Mouse (Mus musculus): ENCODE results near the gene Zfx. TPM values are rescaled to one million over a fixed set of nuclear protein-coding genes. Genes with fewer than 3 reads are reported as not detected.
A peak's percentile ranks its signal among the peaks of the same experiment; 100 is the strongest.

Zfx gene
- polyA plus RNA-seq (2012; rRNA removed): 9.0 and 9.3 TPM in 2 replicates

DNA sequence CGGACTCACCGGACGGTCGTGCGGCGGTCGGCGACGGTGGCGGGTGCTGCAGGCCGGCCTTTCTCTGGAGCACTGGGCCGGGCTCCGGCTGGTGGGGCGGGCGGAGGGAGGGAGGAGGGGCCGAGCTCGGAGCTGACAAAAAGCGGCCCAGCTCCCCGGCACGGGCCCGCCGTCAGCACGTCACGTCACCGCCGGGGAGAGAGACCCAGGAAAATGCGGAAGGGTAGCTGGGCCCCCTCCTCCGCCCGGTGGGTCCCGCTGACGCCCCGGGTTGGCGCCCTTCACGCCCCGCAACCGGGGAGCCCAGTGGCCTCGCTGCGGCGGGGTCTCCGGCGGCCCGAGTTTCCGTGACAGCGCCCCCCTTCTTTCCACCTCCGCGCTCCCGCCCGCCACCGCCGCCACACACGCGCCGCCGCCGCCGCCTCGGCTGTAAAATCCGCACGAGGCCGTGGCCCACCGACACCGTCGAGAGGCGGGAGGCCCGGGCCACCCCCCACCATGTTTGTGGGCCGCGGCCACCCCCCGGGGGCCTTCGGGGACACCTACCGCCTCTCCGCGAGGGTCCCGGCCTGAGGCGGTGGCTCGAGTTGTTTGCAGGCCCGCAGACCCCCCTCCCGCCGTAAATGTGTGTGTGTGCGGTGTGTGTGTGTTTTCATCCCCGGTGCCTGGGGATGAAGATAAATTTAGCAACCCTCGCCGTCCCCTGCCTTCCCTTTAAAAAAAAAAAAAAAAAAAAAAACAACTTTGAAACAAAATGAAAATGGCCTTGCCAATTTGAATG is at the start of gene Zfx:
TSS of gene Zfx (minus strand) at position 644 of the 781 bp plus-strand sequence.
- H3K4me1 ChIP-seq (ENCODE audit: control insufficient read depth, insufficient read depth, low read length): no peaks in the 10 kb centered on the region
- H3K27ac ChIP-seq (ENCODE audit: insufficient read depth, low read length): peak within 1 kb of the TSS; percentile 99
- peak within 1 kb of the TSS; percentile 79 for H3K4me3 ChIP-seq (ENCODE audit: insufficient read depth, low read length)
- TF ChIP-seq CTCF (IDR thresholded peaks at IDR 0.05; ENCODE audit: extremely low read depth, insufficient read depth, low read length): no peak
- TF ChIP-seq POLR2A (IDR thresholded peaks at IDR 0.05; ENCODE audit: extremely low read depth, insufficient read depth, low read length): no peak

DNA sequence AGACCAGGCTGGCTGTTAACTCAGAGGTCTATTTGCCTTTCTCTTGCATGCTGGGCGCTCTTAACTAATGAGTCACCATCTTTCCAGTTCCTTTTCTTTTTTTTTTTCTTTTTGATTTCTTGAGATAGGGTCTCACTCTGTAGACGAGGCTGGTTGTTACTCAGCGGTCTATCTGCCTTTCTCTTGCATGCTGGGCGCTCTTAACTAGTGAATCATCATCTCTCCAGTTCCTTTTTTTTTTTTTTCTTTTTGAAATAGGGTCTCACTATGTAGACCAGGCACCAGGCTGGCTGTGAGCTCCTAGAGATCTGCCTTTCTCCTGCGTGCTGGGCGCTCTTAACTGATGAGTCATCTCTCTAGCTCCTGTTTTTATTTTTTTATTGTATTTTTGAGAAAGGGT is 45.8 kb upstream of the Zfx start:
- no peak overlapping the region for H3K4me3 ChIP-seq (ENCODE audit: insufficient read depth, low read length)
- H3K4me1 ChIP-seq (ENCODE audit: control insufficient read depth, insufficient read depth, low read length): no peaks in the 10 kb centered on the region
- H3K27ac ChIP-seq (ENCODE audit: insufficient read depth, low read length): no peak overlapping the region
- TF ChIP-seq POLR2A (IDR thresholded peaks at IDR 0.05; ENCODE audit: extremely low read depth, insufficient read depth, low read length) (no peak), CTCF (IDR thresholded peaks at IDR 0.05; ENCODE audit: extremely low read depth, insufficient read depth, low read length) (no peak)

DNA sequence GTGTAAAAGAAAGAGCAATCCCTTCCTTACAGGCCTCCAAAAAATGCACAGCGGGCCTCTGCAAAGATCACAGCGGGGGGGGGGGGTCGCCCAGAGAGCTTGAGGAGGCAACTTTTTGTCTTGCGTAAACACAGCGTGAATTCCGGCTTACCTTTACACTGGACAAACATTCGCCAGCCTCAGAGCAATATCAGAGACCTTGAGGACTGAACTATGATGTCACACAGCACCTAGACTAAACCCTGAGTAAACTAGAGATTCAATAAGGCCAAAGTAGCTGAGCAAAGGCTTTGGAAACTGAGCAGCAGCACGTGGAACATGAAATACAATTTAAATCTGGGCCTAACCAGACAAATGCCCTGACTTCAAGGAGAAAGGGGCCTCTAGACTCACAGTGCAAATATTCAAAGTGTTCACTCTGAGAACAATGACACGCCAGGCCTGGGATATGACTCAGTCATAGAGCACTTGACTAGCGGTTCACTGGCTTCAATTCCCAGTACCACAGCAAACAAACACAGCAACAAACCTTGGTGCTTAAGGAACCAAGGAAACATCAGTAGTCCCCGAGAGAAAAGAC is 28.8 kb upstream of the Zfx start:
- no peak overlapping the region for H3K4me3 ChIP-seq (ENCODE audit: insufficient read depth, low read length)
- TF ChIP-seq CTCF (IDR thresholded peaks at IDR 0.05; ENCODE audit: extremely low read depth, insufficient read depth, low read length) (no peak), POLR2A (IDR thresholded peaks at IDR 0.05; ENCODE audit: extremely low read depth, insufficient read depth, low read length) (no peak)

DNA sequence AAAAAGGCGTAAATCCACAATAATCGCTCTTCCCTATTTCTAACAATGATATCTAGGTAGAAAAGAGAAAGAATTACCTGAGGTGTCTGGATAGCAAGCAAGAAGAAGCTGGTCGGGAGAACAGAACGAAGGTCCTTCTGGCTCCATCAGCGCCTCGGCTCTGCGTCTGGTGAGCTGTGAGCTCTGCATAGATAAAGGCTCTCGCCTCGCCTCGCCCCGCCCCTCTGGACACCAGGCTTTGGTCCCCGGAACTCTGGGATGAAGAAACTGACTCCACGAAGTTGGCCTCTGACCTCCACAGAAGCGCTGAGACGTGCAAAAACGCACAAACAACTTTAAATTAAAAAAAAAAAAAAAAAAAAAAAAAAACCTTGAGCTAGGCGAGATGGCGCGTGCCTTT is 27.0 kb upstream of the Zfx start:
- Histone ChIP-seq H3K4me1 (ENCODE audit: control insufficient read depth, insufficient read depth, low read length) (no peaks in the 10 kb centered on the region), H3K27ac (ENCODE audit: insufficient read depth, low read length) (no peak overlapping the region), H3K4me3 (ENCODE audit: insufficient read depth, low read length) (no peak overlapping the region)
- TF ChIP-seq CTCF (IDR thresholded peaks at IDR 0.05; ENCODE audit: extremely low read depth, insufficient read depth, low read length) (no peak), POLR2A (IDR thresholded peaks at IDR 0.05; ENCODE audit: extremely low read depth, insufficient read depth, low read length) (no peak)

More for the DNA sequence above, 28.8 kb upstream of the Zfx start:
- no peak overlapping the region for H3K27ac ChIP-seq (ENCODE audit: insufficient read depth, low read length)
- no peaks in the 10 kb centered on the region for H3K4me1 ChIP-seq (ENCODE audit: control insufficient read depth, insufficient read depth, low read length)

DNA sequence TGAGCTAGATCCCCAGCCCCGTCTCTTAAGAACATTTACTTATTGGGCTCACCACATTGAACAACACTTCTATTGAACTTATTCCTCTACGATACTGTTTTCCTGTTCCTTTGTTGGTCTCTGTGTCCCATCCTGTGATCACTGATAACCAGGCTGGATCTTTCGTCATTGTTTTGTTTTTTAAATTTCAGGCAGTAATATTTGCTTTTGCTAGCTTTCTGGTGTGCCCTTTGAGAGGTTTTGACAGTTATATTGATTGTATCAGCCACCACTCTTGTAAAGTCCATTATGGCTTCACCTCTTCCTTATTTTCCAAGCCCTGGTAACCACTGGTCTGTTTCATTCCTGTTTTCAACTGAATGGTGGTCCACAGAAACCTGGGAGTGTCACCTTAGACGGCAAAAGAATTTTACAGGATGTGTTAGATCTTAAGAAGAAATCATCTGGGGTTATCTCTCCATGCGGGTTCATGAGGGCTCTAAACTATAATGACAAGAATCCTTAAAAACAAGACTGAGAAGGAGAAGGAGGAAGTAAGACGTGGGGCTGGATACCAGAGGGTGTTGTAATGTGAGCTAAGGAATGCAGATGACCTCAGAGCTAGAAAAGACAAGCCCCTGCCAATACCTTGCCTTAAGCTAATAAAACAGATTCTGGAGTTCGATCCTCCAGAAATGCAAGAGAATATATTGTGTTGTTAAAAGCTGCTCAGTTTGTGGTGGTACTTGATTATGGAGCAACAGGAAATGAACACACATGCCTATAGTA is 18.7 kb upstream of the Zfx start:
- no peak for TF ChIP-seq POLR2A (IDR thresholded peaks at IDR 0.05; ENCODE audit: extremely low read depth, insufficient read depth, low read length)
- no peak for TF ChIP-seq CTCF (IDR thresholded peaks at IDR 0.05; ENCODE audit: extremely low read depth, insufficient read depth, low read length)
- no peak overlapping the region for H3K4me3 ChIP-seq (ENCODE audit: insufficient read depth, low read length)
- no peak overlapping the region for H3K27ac ChIP-seq (ENCODE audit: insufficient read depth, low read length)
- H3K4me1 ChIP-seq (ENCODE audit: control insufficient read depth, insufficient read depth, low read length): no peaks in the 10 kb centered on the region

DNA sequence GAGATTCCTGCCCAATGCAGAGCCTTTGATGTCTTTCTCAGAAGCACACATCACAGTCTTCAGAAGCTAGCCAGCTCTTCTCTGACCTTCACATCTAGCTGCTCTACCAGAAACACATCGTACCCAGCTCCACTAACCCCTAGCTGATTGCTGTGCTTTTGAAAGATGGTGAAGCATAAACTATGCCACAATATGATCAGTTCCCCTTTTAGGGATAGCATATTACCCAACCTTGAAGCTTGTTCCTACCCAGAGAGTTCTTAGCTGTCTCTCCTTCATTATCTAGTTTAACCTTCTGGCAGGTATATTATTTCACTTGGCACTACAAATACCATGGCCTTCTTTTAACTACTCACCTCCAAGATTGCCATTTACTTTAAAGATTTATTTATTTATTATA is 16.6 kb upstream of the Zfx start:
- no peaks in the 10 kb centered on the region for H3K4me1 ChIP-seq (ENCODE audit: control insufficient read depth, insufficient read depth, low read length)
- no peak overlapping the region for H3K27ac ChIP-seq (ENCODE audit: insufficient read depth, low read length)
- TF ChIP-seq CTCF (IDR thresholded peaks at IDR 0.05; ENCODE audit: extremely low read depth, insufficient read depth, low read length) (no peak), POLR2A (IDR thresholded peaks at IDR 0.05; ENCODE audit: extremely low read depth, insufficient read depth, low read length) (no peak)
- H3K4me3 ChIP-seq (ENCODE audit: insufficient read depth, low read length): no peak overlapping the region

DNA sequence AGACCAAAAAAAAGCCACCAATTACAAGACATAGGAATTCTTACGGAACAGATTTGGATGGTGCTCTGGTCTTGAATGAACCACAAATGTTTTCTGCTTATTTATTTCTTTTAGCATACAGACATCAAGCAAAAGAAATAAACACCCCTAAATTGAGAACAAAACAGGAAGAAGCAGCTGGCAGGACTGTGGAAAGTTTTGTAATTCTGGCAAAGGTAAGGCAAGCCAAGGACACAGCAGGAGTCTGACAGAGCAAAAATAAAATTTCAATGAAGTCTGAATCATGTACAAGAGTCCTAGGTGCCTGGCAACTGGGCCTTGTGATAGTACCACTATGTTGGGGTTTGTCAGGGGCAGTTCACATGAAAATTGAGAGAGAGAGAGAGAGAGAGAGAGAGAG is 14.8 kb upstream of the Zfx start:
- H3K4me1 ChIP-seq (ENCODE audit: control insufficient read depth, insufficient read depth, low read length): no peaks in the 10 kb centered on the region
- TF ChIP-seq POLR2A (IDR thresholded peaks at IDR 0.05; ENCODE audit: extremely low read depth, insufficient read depth, low read length) (no peak), CTCF (IDR thresholded peaks at IDR 0.05; ENCODE audit: extremely low read depth, insufficient read depth, low read length) (no peak)
- no peak overlapping the region for H3K4me3 ChIP-seq (ENCODE audit: insufficient read depth, low read length)
- H3K27ac ChIP-seq (ENCODE audit: insufficient read depth, low read length): no peak overlapping the region

DNA sequence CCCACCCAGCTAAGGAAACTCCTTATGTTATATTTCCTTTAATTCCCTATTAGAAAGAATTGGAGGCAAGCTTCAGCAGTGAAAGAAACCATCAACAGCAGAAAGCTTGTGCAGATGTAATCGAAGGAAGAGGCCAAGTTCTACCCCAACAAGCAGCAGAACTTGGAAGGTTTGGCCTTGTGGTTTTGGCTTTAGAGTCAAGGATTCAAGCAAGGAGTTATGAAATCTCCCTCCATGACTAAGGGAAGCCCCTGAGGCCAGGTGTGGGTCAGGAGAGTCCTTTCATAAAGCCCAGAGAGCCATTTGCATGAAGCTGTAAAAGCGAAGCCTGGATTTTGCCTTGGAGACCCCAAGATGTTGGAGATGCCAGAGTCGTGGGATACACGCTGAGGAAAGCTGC is 11.6 kb upstream of the Zfx start:
- TF ChIP-seq POLR2A (IDR thresholded peaks at IDR 0.05; ENCODE audit: extremely low read depth, insufficient read depth, low read length) (no peak), CTCF (IDR thresholded peaks at IDR 0.05; ENCODE audit: extremely low read depth, insufficient read depth, low read length) (no peak)
- Histone ChIP-seq H3K4me1 (ENCODE audit: control insufficient read depth, insufficient read depth, low read length) (no peaks in the 10 kb centered on the region), H3K27ac (ENCODE audit: insufficient read depth, low read length) (no peak overlapping the region), H3K4me3 (ENCODE audit: insufficient read depth, low read length) (no peak overlapping the region)

DNA sequence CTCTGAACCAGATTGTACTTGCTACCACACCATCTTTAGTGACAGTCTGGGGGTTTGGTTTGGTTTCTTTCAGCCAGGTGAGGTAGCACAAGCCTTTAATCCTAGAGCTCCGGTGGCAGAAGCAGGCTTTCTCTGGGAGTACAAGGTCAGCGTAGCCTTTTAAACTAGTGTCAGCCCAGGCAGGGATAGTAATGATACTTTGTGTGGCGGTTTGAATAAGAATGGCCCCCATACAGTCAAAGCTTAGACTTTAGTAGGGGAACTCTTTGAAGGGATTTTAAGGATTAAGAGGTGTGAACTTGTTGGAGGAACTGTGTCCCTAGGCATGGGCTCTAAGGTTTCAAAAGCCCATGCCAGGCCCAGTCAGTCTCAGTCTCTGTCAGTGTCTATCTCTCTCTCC is 10.0 kb upstream of the Zfx start:
- TF ChIP-seq CTCF (IDR thresholded peaks at IDR 0.05; ENCODE audit: extremely low read depth, insufficient read depth, low read length): no peak
- TF ChIP-seq POLR2A (IDR thresholded peaks at IDR 0.05; ENCODE audit: extremely low read depth, insufficient read depth, low read length): no peak
- no peak overlapping the region for H3K4me3 ChIP-seq (ENCODE audit: insufficient read depth, low read length)
- H3K4me1 ChIP-seq (ENCODE audit: control insufficient read depth, insufficient read depth, low read length): no peaks in the 10 kb centered on the region
- H3K27ac ChIP-seq (ENCODE audit: insufficient read depth, low read length): no peak overlapping the region
